Mouse (Mus musculus) lung, embryonic 14.5 days (tissue): Measurements from ENCODE around the gene Adam33. TPM values are rescaled to one million over a fixed set of nuclear protein-coding genes. Genes with fewer than 3 reads are reported as not detected.
"Not testable (repeated sequence)": the region's sequence is repeated elsewhere in the genome, so short reads cannot be mapped to it uniquely, and the experiment has no call there.

Source experiments
- ATAC-seq: fragments of 200-750 bp; cut with Nextera tagmentation; 2 replicates; pipeline ENCODE4 v1.8.0; 2017; ENCODE audit warnings: mild to moderate bottlenecking, moderate TSS enrichment, moderate library complexity; ENCODE audit not compliant: insufficient read depth
- DNase-seq: peaks from one replicate; pipeline ENCODE4 v3.0.0-alpha.2; 2015
- H3K27ac ChIP-seq: fragments of 300-500 bp; sonication (generic); 2 replicates; pipeline ENCODE4 v1.5.1; 2014; ENCODE audit warnings: low read depth, mild to moderate bottlenecking, moderate library complexity
- H3K27me3 ChIP-seq: fragments of 300-500 bp; sonication (generic); 2 replicates; pipeline ENCODE4 v1.6.1; 2014; ENCODE audit warnings: low read length, control low read depth; ENCODE audit not compliant: insufficient read depth
- H3K36me3 ChIP-seq: fragments of 300-500 bp; sonication (generic); 2 replicates; pipeline ENCODE4 v1.6.1; 2014; ENCODE audit warnings: control low read depth; ENCODE audit not compliant: insufficient read depth
- H3K4me1 ChIP-seq: fragments of 300-500 bp; sonication (generic); 2 replicates; pipeline ENCODE4 v1.6.1; 2014; ENCODE audit warnings: antibody characterized with exemption, control low read depth; ENCODE audit not compliant: insufficient read depth
- H3K4me2 ChIP-seq: fragments of 300-500 bp; sonication (generic); 2 replicates; pipeline ENCODE4 v1.6.1; 2014; ENCODE audit warnings: mild to moderate bottlenecking
- H3K4me3 ChIP-seq: fragments of 300-500 bp; sonication (generic); 2 replicates; pipeline ENCODE4 v1.5.1; 2014; ENCODE audit warnings: low read depth, low read length
- H3K9ac ChIP-seq: fragments of 300-500 bp; sonication (generic); 2 replicates; pipeline ENCODE4 v1.6.1; 2014
- H3K9me3 ChIP-seq: fragments of 300-500 bp; sonication (generic); 2 replicates; pipeline ENCODE4 v1.6.1; 2016; ENCODE audit warnings: low read depth, low read length, control low read depth
- CTCF ChIP-seq: IDR thresholded peaks from 2 replicates; pipeline ENCODE4 v1.5.1; 2016; ENCODE audit warnings: antibody characterized with exemption, low read depth
- WGBS: fragments of 180-500 bp; shearing (Covaris S2); extraction: QIAGEN DNeasy Blood & Tissue Kit; methylation state at CpG from one replicate; pipeline ENCODE4 v1.1.7; 2014; 5-methylcytosine and 5-hydroxymethylcytosine counted together
- polyA plus RNA-seq: library from polyadenylated mRNA; unstranded; fragments of >200 nt; fragmentation: Nextera tagmentation; extraction: Ambion mirVana; gene quantifications from 2 replicates; pipeline ENCODE4 v1.2.1, GENCODE M21; 2014

The Adam33 gene
- polyA plus RNA-seq, 1 experiment from 2014 or later = 1.9 TPM

- H3K27me3 ChIP-seq = peaks cover 38% of the 10 kb centered on the region
- H3K9me3 ChIP-seq = no peaks in the 10 kb centered on the region
- ATAC-seq (no peak), DNase-seq (no peak)
- no peaks in the 10 kb centered on the region for H3K36me3 ChIP-seq
- no peak overlapping the region for H3K27ac ChIP-seq
- 75% methylated on average over 5 of the region's 5 CpGs for WGBS
- no peak overlapping the region for H3K4me2 ChIP-seq
- H3K9ac ChIP-seq = no peak overlapping the region
- no peak for TF ChIP-seq CTCF
- H3K4me3 ChIP-seq = no peak overlapping the region
- H3K4me1 ChIP-seq = no peaks in the 10 kb centered on the region
Measured at GRCm38 (mm10) chr2:131038675-131039074, 24.9 kb downstream of the Adam33 start.

GRCm38 (mm10) chr2:131038197-131038596, 25.4 kb downstream of the Adam33 start:
- DNase-seq (no peak), ATAC-seq (no peak)
- Histone ChIP-seq H3K27me3 (peaks cover 38% of the 10 kb centered on the region), H3K4me3 (no peak overlapping the region), H3K36me3 (no peaks in the 10 kb centered on the region), H3K9ac (no peak overlapping the region), H3K9me3 (no peaks in the 10 kb centered on the region), H3K4me1 (no peaks in the 10 kb centered on the region), H3K27ac (no peak overlapping the region), H3K4me2 (no peak overlapping the region)
- TF ChIP-seq CTCF = no peak
- WGBS = 80% methylated on average over 6 of the region's 6 CpGs

DNA sequence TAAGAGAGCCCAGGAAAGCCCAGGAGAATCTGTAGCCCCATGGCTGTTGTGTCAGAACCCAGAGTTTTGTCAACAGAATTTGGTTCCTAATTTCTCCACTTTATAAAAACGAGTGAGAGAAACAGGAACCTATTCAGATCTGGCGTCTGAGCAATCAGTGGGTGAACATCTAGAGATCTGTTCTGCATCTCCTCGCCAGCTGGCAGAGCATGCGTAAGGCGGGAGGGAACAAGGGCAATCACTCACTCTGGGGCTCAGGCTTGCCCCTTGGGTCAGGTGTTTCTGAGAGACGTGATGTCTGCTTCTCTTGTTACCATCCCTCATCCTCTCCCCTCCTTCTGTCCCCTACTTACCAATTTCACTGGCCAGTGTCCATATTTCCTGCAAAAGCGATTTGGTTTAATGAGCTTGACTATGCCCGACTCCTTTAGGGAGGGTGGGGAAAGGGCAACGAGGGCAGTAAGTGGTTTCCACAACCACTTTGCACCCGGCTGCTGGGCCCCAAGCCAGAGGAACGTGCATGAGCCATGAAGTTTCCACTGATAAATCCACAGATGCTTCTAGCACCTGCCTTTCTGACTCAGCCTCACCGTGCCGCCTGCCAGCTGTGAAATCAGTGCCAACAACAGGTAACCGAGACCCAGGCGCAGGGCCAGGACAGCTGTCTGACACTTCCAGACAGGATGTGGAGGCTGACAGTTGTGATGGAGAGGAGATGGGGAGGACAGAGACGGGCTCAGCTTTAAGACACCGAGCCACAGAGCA, 26.2 kb downstream of the Adam33 start:
- H3K9ac ChIP-seq = no peak overlapping the region
- no peaks in the 10 kb centered on the region for H3K9me3 ChIP-seq
- H3K27me3 ChIP-seq = peaks cover 31% of the 10 kb centered on the region
- no peak overlapping the region for H3K4me2 ChIP-seq
- ATAC-seq (no peak), DNase-seq (peak; percentile 13)
- H3K36me3 ChIP-seq = no peaks in the 10 kb centered on the region
- no peak for TF ChIP-seq CTCF
- no peaks in the 10 kb centered on the region for H3K4me1 ChIP-seq
- no peak overlapping the region for H3K4me3 ChIP-seq
- WGBS = 37% methylated on average over 17 of the region's 17 CpGs
- H3K27ac ChIP-seq = no peak overlapping the region

DNA sequence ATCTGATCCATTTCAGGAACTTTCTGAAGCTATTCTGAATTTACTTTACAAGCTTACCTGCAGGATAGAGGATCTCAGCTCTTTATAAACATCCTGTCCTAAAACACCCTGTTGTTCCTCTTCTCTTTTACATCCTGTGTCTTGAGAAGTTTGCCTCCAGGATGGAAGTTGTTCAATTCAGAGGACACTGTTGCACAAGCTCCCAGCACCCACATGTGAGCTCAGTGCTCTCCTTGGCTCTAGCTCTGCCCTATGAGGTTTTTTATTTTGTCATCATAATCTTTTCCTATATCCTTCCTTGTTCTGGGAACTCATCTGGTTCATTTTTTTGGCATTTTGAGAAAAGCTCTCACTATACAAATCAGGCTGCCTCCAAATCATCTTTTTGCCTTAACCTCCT, 26.9 kb downstream of the Adam33 start:
- TF ChIP-seq CTCF = no peak
- no peaks in the 10 kb centered on the region for H3K36me3 ChIP-seq
- no peak overlapping the region for H3K4me2 ChIP-seq
- no peaks in the 10 kb centered on the region for H3K4me1 ChIP-seq
- no peak overlapping the region for H3K27ac ChIP-seq
- H3K9me3 ChIP-seq = no peaks in the 10 kb centered on the region
- ATAC-seq = no peak
- DNase-seq = no peak
- H3K27me3 ChIP-seq = peaks cover 25% of the 10 kb centered on the region
- H3K4me3 ChIP-seq = no peak overlapping the region
- H3K9ac ChIP-seq = no peak overlapping the region

DNA sequence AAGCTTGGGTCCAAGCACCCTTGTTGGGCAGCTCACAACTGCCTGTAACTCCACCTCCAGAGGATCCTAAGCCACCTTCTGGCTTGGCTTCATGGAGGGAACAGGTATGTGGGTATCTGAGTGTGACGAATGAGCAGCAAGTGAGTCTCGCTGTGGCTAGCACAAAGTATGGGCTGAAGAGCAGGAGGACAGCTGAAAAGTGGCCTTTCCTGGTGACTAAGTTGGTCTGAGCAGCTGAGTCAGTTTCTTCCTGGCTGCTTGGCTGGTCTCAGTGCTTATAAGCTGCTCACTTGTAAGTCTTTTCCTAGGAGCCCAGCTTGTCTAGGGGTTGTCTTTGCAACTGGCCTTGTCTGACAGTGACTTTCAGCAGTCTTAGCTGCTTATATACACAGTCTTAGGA, 27.3 kb downstream of the Adam33 start:
- no peak for DNase-seq
- H3K9ac ChIP-seq = no peak overlapping the region
- H3K9me3 ChIP-seq = no peaks in the 10 kb centered on the region
- no peak overlapping the region for H3K4me3 ChIP-seq
- WGBS = 84% methylated on average over 2 of the region's 2 CpGs
- H3K27ac ChIP-seq = no peak overlapping the region
- H3K4me2 ChIP-seq = no peak overlapping the region
- no peaks in the 10 kb centered on the region for H3K36me3 ChIP-seq
- peaks cover 20% of the 10 kb centered on the region for H3K27me3 ChIP-seq
- no peaks in the 10 kb centered on the region for H3K4me1 ChIP-seq
- no peak for ATAC-seq
- no peak for TF ChIP-seq CTCF

- 0 out of 2 replicates have a peak, but pooled peaks cover 12% of the 10 kb centered on the region for H3K36me3 ChIP-seq
- not testable (repeated sequence) for DNase-seq, H3K4me2 ChIP-seq, H3K9ac ChIP-seq, H3K9me3 ChIP-seq, H3K4me1 ChIP-seq, H3K4me3 ChIP-seq, H3K27ac ChIP-seq, H3K27me3 ChIP-seq, ATAC-seq
- 44% methylated on average over 1 of the region's 1 CpGs for WGBS
Measured at GRCm38 (mm10) chr2:131031406-131031805, 32.2 kb downstream of the Adam33 start.

DNA sequence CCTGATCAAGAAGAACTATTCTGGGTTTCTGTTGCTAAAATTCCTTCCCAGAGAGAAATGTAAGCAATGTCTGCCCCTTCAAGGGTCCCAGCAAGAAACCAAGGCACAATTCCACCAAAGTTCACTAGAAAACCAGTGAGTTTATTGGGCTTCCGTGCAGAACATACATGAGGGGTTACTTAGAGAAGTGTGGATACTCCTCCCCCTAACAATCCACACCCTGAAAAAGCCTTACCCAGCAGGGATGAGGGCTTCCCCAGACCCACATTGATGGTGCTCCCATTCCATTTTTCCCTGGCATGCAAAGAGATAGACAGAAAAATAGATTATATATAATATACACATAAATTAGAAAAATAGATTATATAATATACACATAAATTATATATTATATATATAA, 32.6 kb downstream of the Adam33 start:
- no peak for DNase-seq
- no peaks in the 10 kb centered on the region; the same call in 1 of the 2 replicates for H3K4me1 ChIP-seq
- peaks cover 15% of the 10 kb centered on the region; the same call in 1 of the 2 replicates for H3K36me3 ChIP-seq
- no peak overlapping the region for H3K9ac ChIP-seq
- no peaks in the 10 kb centered on the region for H3K27me3 ChIP-seq
- no peak overlapping the region for H3K4me2 ChIP-seq
- no peak overlapping the region for H3K4me3 ChIP-seq
- WGBS = 86% methylated on average over 1 of the region's 1 CpGs
- H3K27ac ChIP-seq = no peak overlapping the region
- no peak for ATAC-seq
- TF ChIP-seq CTCF = no peak
- H3K9me3 ChIP-seq = no peaks in the 10 kb centered on the region

GRCm38 (mm10) chr2:131030561-131030960, 33.1 kb downstream of the Adam33 start:
- 87% methylated on average over 2 of the region's 2 CpGs for WGBS
- no peak for DNase-seq

More at GRCm38 (mm10) chr2:131030561-131030960, 33.1 kb downstream of the Adam33 start:
- Histone ChIP-seq H3K4me3 (no peak overlapping the region), H3K36me3 (peaks cover 20% of the 10 kb centered on the region; the same call in 1 of the 2 replicates), H3K27me3 (no peaks in the 10 kb centered on the region), H3K9me3 (no peaks in the 10 kb centered on the region), H3K9ac (no peak overlapping the region), H3K27ac (no peak overlapping the region), H3K4me1 (no peaks in the 10 kb centered on the region; the same call in 1 of the 2 replicates), H3K4me2 (no peak overlapping the region)
- ATAC-seq = no peak
- TF ChIP-seq CTCF = no peak
